Mouse (Mus musculus): ENCODE measurements around the gene Gm20388.
"Not testable (repeated sequence)": the region's sequence is repeated elsewhere in the genome, so short reads cannot be mapped to it uniquely, and the experiment has no call there.

Gene Gm20388

DNA sequence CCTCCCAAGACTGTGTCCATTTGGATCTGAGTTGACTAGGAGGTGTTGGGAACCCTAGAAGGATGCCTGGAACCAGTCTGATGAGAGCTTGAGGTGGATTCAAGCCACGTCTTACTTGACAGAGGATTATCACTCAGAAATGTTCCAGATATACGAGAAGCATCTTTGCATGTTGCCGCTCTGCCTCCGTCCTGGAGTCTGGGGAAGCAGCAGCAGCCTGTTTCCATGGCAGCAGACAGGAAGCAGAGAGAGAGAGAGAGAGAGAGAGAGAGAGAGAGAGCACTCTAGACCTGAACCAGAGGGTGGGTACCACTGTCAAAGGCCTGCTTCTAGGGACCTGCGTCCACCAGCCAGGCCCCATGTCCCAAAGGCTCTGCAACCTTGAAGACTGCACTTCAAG lies 1386.0 kb downstream of the Gm20388 start:
- no peak for DNase-seq (ENCODE audit: inconsistent ontology term)

DNA sequence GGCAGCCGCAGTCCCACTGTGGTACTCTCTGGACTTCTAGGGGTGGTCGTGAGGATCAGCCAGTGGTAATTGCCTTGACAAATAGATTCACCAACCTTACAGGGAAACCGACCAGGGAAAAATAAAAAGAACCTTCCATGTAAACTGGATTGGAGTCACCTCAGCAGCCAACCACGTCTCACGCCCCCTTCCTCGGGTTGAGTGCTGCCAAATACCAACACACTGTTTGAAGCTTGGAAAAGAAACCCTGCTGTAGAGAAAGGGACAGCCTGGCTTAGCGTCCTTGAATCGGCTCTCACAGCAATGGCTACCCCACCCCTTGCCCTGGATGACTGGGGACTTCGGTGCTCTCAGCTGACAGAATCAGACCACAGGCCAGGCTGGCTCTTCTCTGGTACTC lies 1386.7 kb downstream of the Gm20388 start:
- no peak for DNase-seq (ENCODE audit: inconsistent ontology term)

DNA sequence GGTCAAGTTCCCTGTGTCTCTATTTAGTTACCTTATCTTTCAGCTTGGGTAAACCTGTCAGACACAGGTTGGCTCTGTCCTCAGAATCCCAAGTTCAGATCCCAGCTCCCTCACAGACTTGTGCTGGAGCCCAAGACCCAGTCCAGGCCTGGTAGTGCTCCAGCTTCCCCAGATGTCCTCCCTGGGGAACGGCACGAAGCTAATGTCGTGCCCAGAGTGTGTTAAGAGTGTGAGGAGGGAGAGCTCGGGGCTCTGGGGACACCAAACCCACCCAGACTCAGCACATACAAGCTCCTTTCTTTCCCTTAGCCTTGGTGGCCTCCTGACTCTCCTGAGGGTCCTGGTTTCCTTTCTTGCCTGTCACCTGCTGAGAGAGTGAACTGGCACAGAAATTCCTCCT lies 1389.4 kb downstream of the Gm20388 start:
- no peak for DNase-seq (ENCODE audit: inconsistent ontology term)

DNA sequence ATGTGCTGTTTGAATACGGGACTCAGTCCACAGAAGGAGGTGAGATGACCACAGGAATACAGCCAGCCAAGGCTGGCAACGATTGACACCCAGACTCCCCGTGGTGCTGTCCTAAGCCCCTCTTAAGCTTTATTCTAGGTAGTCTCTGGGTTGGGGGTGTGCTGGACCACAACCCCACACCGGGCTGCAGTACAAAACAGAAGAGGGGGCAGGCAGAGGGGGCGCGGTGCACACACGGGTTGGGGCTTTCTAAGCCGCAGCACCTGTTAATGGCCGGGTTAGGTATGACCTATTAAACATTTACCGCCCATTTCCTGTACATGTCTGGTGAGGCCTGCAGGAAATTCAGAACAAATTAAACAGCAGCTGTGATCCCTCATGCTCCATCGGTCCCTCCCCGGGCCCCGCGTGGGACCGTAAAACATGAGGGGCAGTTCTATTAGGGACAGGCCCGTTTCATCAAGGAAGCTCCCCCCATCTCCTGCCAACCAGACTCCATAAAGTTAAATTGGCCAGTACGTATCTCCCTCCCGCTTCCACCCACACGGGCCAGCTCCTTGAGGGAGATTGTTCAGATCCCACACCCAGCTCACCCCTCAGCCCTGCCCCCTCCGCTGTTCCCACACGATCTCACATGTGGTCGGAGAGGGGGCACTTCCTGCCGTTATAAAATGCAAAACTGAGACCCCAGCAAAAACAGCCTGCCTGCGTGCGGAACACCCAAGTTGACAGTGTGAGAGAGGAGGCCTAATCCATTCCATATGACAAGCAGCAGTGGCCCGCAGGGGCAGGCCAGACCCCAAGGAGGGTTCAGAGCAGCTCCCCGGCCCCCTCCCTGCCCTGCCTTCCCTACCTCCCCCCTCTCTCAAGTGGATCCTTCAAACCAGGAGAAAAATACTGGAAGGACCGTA lies 1390.1 kb downstream of the Gm20388 start:
- no peak for DNase-seq (ENCODE audit: inconsistent ontology term)

DNA sequence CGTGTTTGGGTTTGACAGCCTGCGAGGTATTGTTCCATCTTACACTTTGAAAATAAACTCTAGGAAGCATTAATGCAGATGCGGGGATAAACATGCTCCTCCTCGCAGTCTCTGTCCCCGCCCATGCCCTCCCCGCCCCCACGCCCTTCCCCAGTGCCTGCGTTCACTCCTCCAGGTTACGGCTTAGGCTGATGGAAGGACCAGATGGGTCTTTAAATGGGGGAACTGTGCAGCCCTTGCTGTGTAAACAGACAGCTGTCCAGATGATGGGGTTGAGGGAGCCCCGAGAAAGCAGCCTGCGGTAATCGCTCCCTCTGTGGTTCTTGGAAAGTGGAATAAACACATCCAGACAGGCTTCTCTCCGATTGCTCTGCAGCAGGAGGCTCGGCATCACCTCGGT lies 1390.8 kb downstream of the Gm20388 start:
- DNase-seq (ENCODE audit: inconsistent ontology term): no peak

DNA sequence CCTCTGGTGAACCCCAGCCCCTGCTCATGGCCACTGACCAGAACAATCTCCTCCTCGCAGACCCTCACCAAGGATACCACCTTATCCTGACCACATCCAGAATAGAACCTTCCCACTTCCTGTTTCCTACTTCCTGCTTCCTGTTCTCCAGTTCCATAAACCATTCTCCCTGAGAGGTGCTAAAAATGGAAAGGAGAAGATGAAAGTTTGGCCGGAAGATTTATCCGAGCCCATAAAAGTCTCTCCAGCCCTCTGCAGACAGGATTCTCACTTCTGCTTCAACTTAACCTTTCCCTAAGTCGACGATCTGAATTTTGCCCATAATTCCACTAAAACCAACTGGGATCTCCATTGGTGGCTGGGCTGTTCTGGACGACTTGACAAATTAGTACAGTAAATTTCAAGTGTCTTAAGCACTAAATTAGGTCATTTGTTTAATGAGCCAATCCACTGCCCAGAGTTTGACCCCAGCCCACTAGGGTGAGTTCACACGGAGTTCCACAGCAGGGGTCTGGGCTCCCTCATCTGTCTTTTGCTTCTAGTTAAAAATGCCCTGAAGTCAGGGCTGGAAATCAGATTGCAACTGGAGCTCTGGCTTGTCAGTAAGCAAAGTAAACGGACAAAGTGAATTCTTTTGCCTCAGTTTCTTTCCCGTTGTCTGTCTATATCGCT lies 1391.5 kb downstream of the Gm20388 start:
- no peak for DNase-seq (ENCODE audit: inconsistent ontology term)

DNA sequence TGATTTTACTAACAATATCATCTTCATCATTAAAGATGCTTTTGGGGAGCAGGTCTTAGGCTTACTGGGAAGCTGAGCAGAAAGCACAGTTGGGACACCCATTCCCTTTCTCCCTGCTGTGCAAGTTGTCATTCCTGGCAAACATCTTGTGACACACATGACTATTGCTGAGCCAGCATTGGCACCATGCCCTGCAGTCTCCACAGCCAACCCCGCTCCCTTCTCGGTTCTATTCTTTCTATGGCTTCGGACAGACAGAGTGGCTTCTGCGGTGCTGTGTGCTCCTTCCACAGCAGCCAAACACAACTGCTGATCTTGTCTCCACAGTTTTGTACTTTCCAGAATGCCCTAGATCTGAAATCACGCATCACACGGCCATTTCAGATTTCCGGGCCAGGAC lies 1397.1 kb downstream of the Gm20388 start:
- no peak for DNase-seq (ENCODE audit: inconsistent ontology term)

DNA sequence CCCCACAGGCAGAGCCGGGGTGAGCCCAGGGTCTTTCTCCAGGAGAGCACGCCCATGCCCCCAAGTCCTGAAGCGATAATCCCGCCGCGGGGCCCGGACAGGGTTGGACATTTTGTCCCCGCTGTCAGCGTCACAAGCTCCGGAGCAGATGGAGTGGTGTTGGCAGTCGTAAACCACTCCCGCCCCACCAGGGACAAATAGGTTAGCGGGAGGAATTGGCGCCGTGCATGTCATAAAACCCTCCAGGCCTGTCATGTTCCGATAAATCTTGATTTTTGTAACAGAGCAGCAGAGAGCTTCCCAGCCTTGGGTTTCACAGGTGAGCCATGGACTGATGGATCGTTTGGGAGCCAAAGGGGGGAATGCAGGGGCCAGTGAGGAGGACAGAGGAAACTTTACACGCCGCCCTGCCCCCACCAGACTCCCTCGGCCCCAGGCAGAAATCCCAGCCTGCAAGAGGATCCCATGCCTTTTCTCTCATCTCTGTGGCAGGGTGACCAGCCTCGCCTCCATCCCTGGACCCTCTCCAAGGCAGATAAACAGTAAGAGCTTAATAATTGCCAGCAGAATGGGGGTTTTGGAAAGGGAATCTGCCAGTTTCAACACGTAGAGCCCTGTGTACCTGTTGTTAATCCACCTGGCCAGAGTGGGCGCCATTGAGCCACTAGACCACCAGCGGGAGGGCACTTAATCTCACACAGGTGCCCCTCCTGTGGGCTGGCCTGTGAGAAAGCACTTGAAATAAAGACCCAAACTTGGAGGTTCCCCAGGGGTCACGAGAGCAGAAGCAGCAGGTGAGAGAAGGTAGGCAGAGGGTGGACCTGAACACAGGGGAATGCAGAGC lies 1400.6 kb downstream of the Gm20388 start:
- DNase-seq (ENCODE audit: inconsistent ontology term): no peak

DNA sequence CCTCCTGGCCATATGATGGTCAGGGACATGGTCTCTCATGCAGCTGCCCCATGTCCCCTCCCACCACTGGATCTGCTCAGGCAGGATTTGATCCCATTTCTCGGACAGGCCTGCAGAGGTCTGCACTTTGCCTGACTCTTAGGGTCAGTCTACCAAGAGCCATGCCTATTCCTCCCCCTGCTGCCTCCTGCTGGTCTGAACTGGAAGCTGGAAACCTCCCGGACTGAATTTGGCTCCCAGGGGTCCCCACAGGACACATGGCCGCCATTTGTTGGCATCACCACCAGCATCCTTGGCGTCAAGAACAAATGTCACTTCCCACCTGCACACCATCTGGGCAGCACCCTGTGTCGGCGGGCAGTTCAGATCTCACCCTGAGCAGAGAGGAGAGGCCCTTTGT lies 1402.8 kb downstream of the Gm20388 start:
- no peak for DNase-seq (ENCODE audit: inconsistent ontology term)

DNA sequence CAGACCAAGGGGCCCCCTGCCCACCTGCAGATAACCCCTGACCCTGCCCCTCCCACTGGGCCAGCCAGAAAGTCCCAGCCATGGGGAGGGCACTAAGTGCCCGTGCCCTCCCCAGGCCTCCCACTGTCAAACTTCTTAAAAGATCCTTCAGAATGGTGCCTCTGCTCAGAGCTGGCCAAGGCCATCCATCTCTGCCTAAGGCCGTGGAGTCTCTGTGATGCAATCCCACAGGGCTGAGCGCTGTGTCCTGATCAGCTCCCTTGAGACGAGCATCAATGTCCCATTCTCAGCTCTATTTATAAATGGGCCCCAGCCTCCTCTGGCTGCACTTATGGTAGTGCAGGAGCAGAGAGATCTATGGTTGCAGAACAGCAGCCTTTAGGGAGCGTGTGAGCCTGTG lies 1403.4 kb downstream of the Gm20388 start:
- DNase-seq (ENCODE audit: inconsistent ontology term): no peak

DNA sequence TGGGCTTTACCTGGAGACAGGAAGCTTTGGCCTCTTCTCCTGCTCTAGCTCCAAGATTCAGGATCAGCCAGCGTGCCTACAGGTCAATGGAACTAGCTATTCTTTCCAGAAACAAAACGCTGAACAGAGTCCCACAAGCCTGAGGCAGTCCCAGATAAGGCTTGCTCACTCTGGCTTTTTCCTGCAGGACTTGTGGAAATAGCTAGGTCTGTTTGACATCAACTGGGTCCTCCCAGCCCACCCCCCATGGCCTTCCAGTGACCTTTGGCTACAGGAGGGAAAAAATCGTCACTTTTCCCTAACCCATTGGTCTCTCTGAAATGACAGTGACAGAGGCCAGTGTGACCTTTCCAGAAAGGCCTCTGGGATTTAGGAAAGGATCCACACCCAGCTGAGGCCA lies 1404.9 kb downstream of the Gm20388 start:
- DNase-seq (ENCODE audit: inconsistent ontology term): no peak

DNA sequence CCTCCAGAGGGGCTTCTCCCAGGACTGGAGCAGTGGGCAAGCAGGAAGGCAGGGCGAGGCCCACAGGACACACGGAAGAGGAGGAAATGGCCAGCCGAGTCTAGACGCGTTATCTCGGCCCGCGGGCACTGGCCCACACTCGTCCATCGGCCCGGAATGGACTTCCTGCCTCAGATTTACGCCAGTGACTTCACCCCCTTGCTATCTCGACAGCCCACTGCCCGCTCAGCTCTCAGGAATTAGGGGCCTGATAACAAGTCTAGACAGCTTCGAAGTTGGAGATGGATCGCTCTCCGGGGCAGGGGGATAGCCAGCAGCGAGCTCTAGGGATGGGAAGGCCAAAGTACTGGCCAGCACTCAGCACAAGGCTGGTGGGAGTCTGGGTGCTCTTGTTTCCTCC lies 1405.4 kb downstream of the Gm20388 start:
- no peak for DNase-seq (ENCODE audit: inconsistent ontology term)

DNA sequence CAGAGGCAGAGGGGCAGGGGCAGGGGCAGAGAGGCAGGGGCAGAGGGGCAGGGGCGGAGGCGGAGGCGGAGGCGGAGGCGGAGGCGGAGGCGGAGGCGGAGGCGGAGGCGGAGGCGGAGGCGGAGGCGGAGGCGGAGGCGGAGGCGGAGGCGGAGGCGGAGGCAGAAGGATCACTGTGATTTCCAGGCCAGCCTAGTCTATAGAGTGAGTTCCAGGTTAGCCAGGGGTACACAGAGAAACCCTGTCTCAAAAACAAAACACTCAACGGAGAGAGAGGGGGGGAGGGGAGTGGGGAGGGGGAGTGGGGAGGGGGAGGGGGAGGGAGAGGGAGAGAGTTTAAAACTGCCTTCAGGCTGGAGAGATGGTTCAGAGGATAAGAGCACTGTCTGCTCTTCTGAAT lies 1408.1 kb downstream of the Gm20388 start:
- not testable (repeated sequence) for DNase-seq (ENCODE audit: inconsistent ontology term)

DNA sequence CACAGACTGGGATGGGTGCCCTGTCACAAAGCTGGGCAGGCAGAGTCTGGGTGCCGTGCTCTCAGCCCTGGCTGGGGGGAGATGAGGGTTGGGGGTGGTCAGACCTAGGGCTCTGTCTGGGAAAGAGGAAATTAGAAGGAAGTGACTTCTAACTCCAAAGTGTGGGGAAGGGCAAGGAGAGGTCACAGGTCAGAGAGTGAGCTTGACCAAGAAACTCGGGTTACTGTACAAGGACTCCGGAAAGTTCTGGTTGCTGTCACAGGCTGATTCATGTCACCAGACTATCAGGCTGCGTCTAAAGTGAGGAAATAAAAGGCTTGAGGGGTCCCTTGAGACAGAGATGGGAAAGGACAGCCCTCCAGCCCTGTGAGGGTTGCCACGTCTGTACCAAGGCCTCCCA lies 1408.8 kb downstream of the Gm20388 start:
- DNase-seq (ENCODE audit: inconsistent ontology term): no peak

DNA sequence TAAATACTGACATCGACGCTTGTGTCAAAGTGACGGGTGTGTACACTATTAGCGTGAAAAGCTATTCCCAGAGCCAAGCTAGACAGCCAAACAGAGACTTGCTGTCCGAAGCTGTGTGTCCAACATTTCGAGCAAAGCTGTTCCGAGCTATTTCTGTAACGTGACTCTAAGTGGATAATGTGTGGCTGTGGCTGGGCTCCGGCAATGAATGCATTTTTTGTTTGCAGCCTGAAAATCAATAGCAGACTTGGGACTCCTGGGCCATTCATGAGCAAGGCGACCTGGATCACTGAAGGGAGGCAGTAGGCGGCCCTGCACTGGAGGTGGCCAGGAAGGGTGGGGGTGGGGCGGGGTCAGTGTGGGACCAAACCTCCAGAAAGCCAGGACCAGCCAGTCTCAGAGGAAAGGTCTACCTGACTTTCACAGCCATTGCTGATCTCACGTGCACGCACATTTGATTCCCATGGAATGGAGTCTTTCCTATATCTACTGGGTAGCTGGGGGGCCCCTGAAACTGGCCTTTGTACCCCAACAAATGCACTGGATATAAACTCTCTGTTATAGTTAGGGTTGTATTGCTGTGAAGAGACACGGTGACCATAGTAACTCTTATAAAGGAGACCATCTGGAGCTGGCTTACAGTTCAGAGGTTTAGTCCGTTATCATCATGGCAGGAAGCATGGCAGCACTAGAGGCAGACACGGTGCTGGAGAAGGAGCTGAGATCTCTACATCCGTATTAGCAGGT lies 1415.7 kb downstream of the Gm20388 start:
- DNase-seq (ENCODE audit: inconsistent ontology term): no peak

DNA sequence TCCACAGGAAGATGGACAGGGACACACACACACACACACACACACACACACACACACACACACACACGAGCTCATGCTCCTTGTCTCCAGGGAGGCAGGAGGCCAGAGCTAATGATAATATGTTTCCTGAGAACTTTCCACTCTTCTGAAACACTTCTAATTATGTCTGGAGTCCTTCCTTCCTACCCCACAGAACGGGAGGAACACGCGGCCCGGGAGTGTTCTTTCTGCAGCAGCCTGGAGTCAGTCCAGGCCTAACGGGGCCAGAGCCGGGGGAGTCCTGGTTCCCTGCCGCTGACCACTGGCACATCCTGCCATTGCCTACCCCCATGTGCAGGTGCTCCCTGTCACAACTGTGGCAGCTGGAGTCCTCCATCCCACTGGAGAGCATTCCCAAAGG lies 1421.8 kb downstream of the Gm20388 start:
- no peak for DNase-seq (ENCODE audit: inconsistent ontology term)

DNA sequence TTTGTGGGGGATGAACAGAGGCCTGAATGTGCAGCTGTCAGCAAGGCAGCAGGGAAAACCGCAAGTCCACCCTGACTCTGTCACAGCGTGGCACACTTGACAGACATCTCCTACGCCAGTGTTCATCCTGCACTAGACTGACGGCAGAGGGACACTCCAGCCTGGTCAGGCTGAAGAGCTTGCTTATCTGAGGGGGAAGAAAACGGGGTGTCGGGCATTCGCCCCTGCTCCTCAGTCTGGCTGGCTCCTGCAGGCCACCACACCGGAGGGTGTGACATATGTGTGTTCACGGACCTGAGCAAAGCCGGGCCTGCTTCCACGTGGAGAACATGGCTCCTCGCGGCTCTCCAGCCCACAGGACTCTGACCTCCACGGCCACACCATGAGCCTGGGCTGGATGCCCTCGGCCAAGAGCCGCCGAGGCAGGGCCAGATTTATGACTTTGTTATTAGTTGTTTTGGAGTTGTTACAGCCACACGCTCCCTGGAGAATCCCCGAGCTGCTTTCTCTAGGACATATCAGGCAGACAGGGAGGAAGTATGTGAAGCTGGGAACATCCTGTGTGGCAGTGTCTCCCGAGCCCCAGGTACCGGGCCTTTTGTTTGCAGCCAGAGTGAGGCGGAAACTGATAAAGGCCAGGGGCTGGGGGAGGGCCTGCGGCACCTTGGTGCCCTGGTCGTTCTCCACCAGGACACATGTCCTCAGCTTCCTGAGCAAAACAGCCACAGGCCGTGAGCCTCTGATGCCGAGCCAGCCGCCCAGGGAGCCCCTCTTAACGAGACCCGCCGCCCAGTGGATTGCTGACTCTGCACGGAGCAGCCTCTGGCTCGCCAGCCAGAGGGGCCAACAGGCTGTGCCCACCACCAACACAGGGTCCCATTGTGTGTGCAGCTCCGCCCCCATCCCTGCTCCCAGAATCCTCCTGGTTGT lies 1424.1 kb downstream of the Gm20388 start:
- DNase-seq (ENCODE audit: inconsistent ontology term): no peak

DNA sequence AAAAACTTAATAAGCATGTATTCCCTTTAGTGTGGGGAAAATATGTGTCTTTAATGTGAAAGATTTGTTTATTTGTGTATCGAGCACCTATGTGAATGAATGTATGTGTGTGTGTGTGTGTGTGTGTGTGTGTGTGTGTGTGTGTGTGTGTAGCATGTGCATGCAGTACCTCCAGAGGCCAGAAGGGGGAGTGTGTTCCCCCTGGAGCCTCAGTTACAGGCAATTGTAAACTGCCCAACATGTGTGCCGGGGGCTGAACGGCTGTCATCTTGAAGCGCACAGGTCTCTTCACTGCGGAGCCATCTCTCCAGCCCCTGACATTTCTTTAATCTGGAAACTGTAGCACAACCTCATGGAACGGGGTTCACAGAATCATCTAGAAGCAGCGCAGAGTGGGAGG lies 1425.0 kb downstream of the Gm20388 start:
- DNase-seq (ENCODE audit: inconsistent ontology term): no peak

DNA sequence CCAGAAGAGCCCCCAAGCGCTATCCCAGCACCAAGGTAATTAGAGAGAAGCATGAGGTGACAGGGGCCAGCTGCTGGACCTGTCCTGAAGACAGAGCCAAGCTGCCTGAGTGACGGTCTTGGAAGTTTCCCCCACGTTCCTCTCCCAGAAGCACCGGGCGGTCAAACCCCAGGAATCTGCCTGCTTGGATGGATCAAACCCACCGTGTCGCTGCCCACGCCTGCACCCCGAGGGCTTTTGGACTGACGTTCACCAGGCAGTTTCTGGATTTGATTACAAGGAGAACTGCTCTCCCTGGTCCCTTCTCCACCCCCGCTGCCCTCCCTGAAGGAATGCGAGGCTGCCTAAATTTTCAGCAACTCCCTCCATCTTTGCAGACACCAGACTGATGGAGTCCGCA lies 1432.3 kb downstream of the Gm20388 start:
- DNase-seq (ENCODE audit: inconsistent ontology term): no peak

DNA sequence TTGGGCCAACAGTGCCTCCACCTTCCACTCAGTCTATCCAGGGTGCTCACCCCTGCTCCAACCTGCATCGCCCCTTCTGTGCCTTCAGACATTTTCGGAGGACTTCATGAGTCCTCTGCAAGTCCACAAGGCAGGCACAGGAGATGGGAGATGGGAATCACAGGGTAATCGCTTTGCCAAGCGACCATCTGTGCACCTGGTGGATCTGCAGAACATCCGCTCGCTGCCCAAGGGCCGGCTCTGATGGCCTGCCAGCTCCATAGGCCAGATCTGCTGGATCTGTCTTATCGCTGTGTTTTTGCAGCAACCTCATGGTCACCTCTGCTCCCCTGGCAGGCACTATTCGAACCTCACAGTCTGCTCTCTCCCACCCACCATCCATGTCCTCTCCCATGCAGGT lies 1433.8 kb downstream of the Gm20388 start:
- DNase-seq (ENCODE audit: inconsistent ontology term): no peak

DNA sequence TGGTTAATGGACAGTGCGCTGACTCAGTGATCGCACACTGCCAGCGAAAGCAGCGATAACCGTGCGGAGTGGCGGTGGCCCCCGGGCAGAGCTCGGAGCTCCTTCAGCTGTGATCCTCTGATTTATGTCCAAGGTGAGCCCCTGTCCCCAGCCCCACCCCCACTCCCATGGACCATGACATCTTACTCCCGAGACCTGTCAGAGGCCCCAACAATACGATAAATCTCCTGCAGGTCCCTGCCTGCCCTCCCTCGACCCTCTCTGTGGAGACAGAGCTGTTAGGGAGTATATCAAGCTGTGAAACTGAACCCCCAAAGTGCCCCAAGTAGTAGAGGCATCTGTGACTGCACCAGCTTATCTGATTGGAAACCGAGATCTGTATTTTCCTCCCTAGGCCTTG lies 1435.5 kb downstream of the Gm20388 start:
- DNase-seq (ENCODE audit: inconsistent ontology term): no peak

Data from Muller cell, postnatal 12 days (primary cell).